Mouse (Mus musculus) forebrain, embryonic 13.5 days (tissue): ENCODE measurements around the gene Tcea3. TPM values are rescaled to one million over a fixed set of nuclear protein-coding genes. Genes with fewer than 3 reads are reported as not detected.

Experiments used
- ATAC-seq: fragments of 200-750 bp; cut with Nextera tagmentation; 2 replicates; pipeline ENCODE4 v1.8.0; 2017
- H3K27ac ChIP-seq: fragments of 300-500 bp; sonication (generic); 2 replicates; pipeline ENCODE4 v1.5.1; 2015; ENCODE audit warnings: inconsistent platforms, mild to moderate bottlenecking, moderate library complexity
- H3K27me3 ChIP-seq: fragments of 300-500 bp; sonication (generic); 2 replicates; pipeline ENCODE4 v1.6.1; 2015; ENCODE audit warnings: mild to moderate bottlenecking, inconsistent platforms
- H3K36me3 ChIP-seq: fragments of 300-500 bp; sonication (generic); 2 replicates; pipeline ENCODE4 v1.6.1; 2015; ENCODE audit warnings: mild to moderate bottlenecking, inconsistent platforms; ENCODE audit not compliant: poor library complexity, severe bottlenecking
- H3K4me1 ChIP-seq: fragments of 300-500 bp; sonication (generic); 2 replicates; pipeline ENCODE4 v1.6.1; 2015; ENCODE audit warnings: inconsistent platforms
- H3K4me2 ChIP-seq: fragments of 300-500 bp; sonication (generic); 2 replicates; pipeline ENCODE4 v1.6.1; 2015; ENCODE audit warnings: inconsistent platforms, mild to moderate bottlenecking, moderate library complexity
- H3K4me3 ChIP-seq: fragments of 300-500 bp; sonication (generic); 2 replicates; pipeline ENCODE4 v1.5.1; 2015; ENCODE audit warnings: mild to moderate bottlenecking, inconsistent platforms
- H3K9ac ChIP-seq: fragments of 300-500 bp; sonication (generic); 2 replicates; pipeline ENCODE4 v1.6.1; 2015; ENCODE audit warnings: mild to moderate bottlenecking, inconsistent platforms
- H3K9me3 ChIP-seq: fragments of 300-500 bp; sonication (generic); replicated peaks from 2 replicates; pipeline ENCODE4 v1.6.1; 2016; ENCODE audit warnings: inconsistent platforms
- WGBS: fragments of 180-500 bp; shearing (Covaris S2); methylation state at CpG from one replicate; pipeline ENCODE4 v1.1.7; 2015; 5-methylcytosine and 5-hydroxymethylcytosine counted together
- polyA plus RNA-seq: library from polyadenylated mRNA; unstranded; fragments of >200 nt; fragmentation: Nextera tagmentation; extraction: Ambion mirVana; gene quantifications from 2 replicates; pipeline ENCODE4 v1.2.1, GENCODE M21; 2015

The Tcea3 gene
- polyA plus RNA-seq, 1 experiment from 2014 or later: 0.66 TPM

DNA sequence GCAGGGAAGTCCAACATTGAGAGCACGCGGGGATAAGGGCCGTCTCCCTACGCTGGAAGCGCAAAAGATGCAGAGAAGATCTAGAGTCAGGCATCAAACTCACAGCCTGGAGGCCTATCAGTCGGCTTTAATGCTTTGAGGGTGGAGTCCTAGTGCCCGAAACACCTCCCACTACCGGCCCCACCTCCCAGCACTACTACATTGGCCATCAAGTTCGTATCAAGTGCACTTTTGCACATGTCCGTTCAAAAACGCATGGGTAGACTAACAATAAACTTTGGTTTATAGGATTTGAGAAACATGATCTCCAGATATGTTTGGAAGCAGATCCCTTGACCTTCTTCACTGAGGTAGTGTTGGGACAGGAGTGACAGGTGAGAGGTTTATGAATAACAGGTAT, 62.3 kb downstream of the Tcea3 start:
- Histone ChIP-seq H3K27me3 (no peaks in the 10 kb centered on the region), H3K27ac (peak overlapping the region; percentile 98), H3K36me3 (no peaks in the 10 kb centered on the region), H3K4me2 (peak overlapping the region; percentile 63), H3K9ac (peak overlapping the region; percentile 70), H3K4me1 (peaks cover 36% of the 10 kb centered on the region), H3K9me3 (no peaks in the 10 kb centered on the region), H3K4me3 (peak overlapping the region; percentile 100)
- 5% methylated on average over 11 of the region's 11 CpGs for WGBS
- no peak for ATAC-seq

DNA sequence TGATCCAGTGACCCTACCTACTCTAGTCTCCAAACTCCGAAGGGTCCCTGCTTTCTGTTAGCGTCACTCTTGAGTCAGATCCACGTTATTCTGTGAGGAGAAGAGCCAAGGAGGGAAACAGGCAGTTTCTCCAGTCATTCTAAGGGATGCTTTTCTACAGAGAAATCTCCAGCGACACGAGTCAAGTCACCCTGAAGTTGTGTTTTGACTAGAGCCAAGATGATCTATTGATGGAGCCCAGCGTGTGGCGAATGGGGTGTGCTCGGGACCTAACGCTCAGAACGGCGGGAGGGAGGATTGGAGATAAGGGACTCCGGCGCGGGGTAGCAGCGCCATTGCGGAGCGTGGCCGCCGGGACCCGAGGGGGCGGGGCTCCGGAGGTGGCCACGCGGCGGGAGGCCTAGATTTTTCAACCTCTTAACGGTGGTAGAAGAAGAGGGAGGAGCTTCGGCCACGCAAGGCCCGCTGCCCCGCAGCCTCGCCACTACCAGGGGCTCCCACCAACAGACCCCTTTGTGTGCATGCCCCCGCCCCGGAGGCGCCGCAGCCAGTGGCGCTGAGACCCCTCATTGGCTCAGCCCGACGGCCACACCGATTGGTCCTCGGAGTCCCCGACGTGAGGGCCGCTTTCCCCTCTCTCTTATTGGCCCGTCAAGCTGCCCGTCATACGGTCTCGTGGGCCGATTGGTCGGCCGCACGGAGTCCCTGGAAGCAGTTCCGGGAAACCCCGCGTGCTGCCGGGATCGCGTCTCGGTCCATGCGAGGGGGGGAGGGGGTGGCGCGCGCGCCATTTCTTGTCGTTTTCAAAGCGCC, 62.9 kb downstream of the Tcea3 start, which contains the start of gene Hnrnpr:
Gene Hnrnpr, plus strand, starts transcription at position 714 of the 813 bp plus-strand sequence.
- Histone ChIP-seq H3K4me3 (peak within 1 kb of the TSS; percentile 100), H3K27ac (peak within 1 kb of the TSS; percentile 98), H3K9me3 (no peaks in the 10 kb centered on the region), H3K9ac (peak within 1 kb of the TSS; percentile 100), H3K27me3 (no peaks in the 10 kb centered on the region), H3K4me2 (peak within 1 kb of the TSS; percentile 73), H3K36me3 (no peaks in the 10 kb centered on the region), H3K4me1 (peaks cover 41% of the 10 kb centered on the region)
- WGBS: under 1% methylated on average over 64 of the region's 65 CpGs
- peak; percentile 100 for ATAC-seq

DNA sequence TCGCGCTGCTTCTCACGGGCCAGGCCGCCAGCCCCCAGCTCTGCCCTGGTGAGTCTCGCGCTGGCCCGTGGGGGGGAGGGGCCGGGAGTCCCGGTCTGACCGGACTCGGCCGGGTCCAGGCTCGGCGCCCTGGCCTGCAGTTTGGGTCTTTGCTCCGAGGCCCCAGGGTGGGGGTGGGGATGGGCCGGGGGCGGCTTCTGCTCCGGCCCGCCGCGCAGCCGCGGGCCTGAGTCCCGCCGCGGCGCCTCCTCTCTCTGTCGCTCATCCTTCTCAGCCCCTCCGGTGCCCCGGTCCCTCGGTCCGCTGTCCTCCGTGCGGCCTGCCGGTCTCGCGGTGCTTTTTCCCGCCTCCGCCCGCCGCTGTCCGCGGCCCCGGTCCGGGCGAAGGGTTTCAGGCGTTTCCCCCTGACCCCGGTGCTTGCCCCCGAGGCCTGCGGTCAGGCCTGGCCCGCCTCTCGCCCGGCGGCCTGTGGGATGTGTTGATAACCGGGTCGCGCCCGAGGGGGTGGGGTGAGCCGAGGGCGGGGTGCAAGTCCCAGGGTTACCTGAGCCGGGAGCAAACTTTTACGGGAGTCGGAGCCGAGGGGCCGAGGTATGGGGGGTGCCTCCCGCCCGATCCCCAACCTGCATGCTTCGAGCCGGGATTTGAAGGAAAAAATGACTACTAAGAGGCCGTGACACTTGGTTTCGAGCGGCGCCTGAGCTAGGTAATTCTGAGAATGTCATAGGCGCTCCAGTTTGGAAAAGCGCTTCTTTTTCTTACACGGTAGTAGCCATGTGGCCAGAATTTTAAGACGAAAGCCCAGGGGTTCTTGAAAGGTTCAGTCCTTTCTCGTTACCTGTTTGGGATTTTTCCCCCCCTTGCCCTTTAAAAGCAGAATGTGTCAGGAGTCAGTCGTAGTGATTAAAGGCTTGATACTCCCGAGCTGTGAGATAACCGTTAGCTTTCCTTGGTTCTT, 63.8 kb downstream of the Tcea3 start:
- H3K9ac ChIP-seq: peak overlapping the region; percentile 100
- H3K27ac ChIP-seq: peak overlapping the region; percentile 98
- WGBS: under 1% methylated on average over 63 of the region's 81 CpGs
- ATAC-seq: no peak
- H3K27me3 ChIP-seq: no peaks in the 10 kb centered on the region
- peak overlapping the region; percentile 100 for H3K4me3 ChIP-seq
- peaks cover 1% of the 10 kb centered on the region for H3K36me3 ChIP-seq
- peaks cover 41% of the 10 kb centered on the region for H3K4me1 ChIP-seq
- H3K9me3 ChIP-seq: no peaks in the 10 kb centered on the region
- H3K4me2 ChIP-seq: peak overlapping the region; percentile 73

DNA sequence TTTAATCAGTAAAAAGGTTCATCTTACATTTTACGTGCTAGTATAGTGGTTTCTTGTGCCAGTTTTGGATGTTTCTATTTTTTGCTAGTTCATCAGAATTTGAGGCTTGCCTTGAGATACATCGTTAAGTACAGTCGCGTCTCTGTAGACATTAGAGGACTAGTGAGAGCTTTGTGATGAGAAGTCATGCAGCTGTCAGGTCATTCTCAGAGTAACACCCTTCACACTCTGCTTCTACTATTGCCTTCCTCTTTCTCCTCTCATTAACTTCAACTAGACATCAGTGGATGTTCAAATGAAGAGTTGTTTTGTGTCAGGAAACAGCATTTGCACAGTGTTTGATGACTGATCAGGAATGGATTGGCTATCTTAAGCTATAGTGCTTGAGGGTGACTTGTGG, 65.1 kb downstream of the Tcea3 start:
- H3K4me3 ChIP-seq: peak overlapping the region; percentile 100
- WGBS: 14% methylated on average over 4 of the region's 4 CpGs
- no peaks in the 10 kb centered on the region for H3K27me3 ChIP-seq
- no peak overlapping the region for H3K27ac ChIP-seq
- peak overlapping the region; percentile 100 for H3K9ac ChIP-seq
- H3K9me3 ChIP-seq: no peaks in the 10 kb centered on the region
- peak overlapping the region; percentile 73 for H3K4me2 ChIP-seq
- H3K4me1 ChIP-seq: peaks cover 41% of the 10 kb centered on the region
- peaks cover 14% of the 10 kb centered on the region for H3K36me3 ChIP-seq
- ATAC-seq: no peak

DNA sequence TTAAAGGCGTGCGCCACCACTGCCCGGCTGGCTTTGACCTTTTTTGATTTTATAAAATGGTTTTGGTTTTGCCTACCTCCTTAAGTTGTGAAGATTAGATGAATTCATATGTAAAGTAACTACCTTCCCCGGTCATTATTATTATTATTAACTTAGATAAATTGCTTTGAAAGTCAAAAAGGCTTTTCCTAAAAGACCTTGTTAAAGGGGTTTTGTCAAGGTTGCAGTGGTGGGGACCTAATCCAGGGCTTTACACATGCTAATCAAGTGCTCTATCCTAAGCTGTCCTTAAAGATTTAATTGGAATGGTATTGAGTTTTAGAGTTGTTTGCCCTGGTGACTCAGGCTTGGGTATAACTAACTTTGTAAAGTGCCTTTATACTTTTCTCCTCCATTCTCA, 70.1 kb downstream of the Tcea3 start:
- ATAC-seq: no peak
- Histone ChIP-seq H3K4me1 (peaks cover 25% of the 10 kb centered on the region), H3K36me3 (peaks cover 62% of the 10 kb centered on the region), H3K9me3 (no peaks in the 10 kb centered on the region), H3K4me2 (no peak overlapping the region), H3K9ac (no peak overlapping the region), H3K27me3 (no peaks in the 10 kb centered on the region), H3K4me3 (no peak overlapping the region), H3K27ac (no peak overlapping the region)
- 58% methylated on average over 4 of the region's 4 CpGs for WGBS

DNA sequence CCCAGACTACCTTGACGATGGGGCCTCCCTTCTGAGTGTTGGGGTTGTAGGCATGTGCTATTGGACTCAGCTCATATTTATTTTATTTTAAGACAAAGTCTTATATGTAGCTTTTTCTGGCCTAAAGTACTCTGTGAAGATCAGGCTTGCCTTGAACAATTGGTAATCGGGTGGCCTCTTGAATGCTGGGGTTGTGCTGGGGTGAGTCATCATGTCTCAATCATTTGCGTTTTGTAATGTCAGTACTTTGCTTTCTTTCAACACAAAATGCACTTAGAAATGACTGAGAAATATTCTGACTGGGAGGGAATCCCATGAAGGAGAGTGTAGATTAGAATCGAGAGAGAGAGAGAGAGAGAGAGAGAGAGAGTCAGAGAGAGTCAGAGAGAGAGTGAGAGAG, 72.5 kb downstream of the Tcea3 start:
- H3K27me3 ChIP-seq: no peaks in the 10 kb centered on the region
- no peak for ATAC-seq
- no peaks in the 10 kb centered on the region for H3K9me3 ChIP-seq
- WGBS: 94% methylated on average over 4 of the region's 4 CpGs
- H3K4me3 ChIP-seq: no peak overlapping the region
- H3K9ac ChIP-seq: no peak overlapping the region
- no peak overlapping the region for H3K27ac ChIP-seq
- H3K4me2 ChIP-seq: no peak overlapping the region
- H3K4me1 ChIP-seq: peaks cover 2% of the 10 kb centered on the region
- H3K36me3 ChIP-seq: peaks cover 79% of the 10 kb centered on the region

DNA sequence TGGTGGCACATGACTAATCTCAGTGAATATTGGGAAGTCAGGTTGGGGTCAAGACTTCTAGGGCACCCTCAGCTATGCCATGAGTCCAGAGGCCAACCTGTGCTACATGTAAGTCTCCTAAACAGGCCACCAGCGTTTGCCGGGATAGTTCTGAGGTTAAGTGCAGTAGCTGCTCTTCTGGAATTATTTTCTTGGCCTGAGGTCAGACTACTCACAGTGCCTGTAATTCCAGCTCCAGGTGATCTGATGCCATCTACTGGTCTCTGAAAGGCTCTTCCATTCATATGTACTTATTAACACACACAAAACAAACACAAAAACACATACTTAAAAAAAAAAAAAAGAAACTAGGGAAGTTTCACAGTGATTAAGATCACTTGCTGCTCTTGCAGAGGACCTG, 76.7 kb downstream of the Tcea3 start:
- H3K36me3 ChIP-seq: peaks cover 77% of the 10 kb centered on the region
- WGBS: 82% methylated on average over 2 of the region's 2 CpGs

More for the DNA sequence above, 76.7 kb downstream of the Tcea3 start:
- no peak for ATAC-seq
- H3K27ac ChIP-seq: no peak overlapping the region
- no peaks in the 10 kb centered on the region for H3K27me3 ChIP-seq
- H3K4me3 ChIP-seq: no peak overlapping the region
- H3K4me2 ChIP-seq: no peak overlapping the region
- H3K9ac ChIP-seq: no peak overlapping the region
- H3K4me1 ChIP-seq: no peaks in the 10 kb centered on the region
- H3K9me3 ChIP-seq: no peaks in the 10 kb centered on the region

Other genes with a start within 250 kb of the Tcea3 start
- 29.1 and 30.9 TPM in 2 replicates for gene Eloa, start 226.0 kb upstream of the Tcea3 start, polyA plus RNA-seq
- 383 and 388 TPM in 2 replicates for gene Rpl11, start 194.3 kb upstream of the Tcea3 start, polyA plus RNA-seq
- gene Id3, start 104.2 kb upstream of the Tcea3 start, polyA plus RNA-seq: 90.9 and 119 TPM in 2 replicates
- 9.7 and 11.3 TPM in 2 replicates for gene E2f2, start 75.3 kb upstream of the Tcea3 start, polyA plus RNA-seq
- 2.9 and 3.9 TPM in 2 replicates for gene Asap3, start 41.4 kb upstream of the Tcea3 start, polyA plus RNA-seq
- gene Zfp46, start 37.0 kb downstream of the Tcea3 start, polyA plus RNA-seq: 30.7 and 32.9 TPM in 2 replicates
- 273 and 295 TPM in 2 replicates for gene Hnrnpr, start 63.2 kb downstream of the Tcea3 start, polyA plus RNA-seq
- 0.37 and 0.38 TPM in 2 replicates for gene Htr1d, start 175.8 kb downstream of the Tcea3 start, polyA plus RNA-seq
- gene 6030445D17Rik, start 214.5 kb downstream of the Tcea3 start, polyA plus RNA-seq: 0.13 TPM in 1 of 2 replicates, not detected in the other
- 91.1 and 99.1 TPM in 2 replicates for gene Luzp1, start 222.0 kb downstream of the Tcea3 start, polyA plus RNA-seq